Mouse (Mus musculus) bone marrow, adult 2 months (tissue): ENCODE data around the gene Ssh3.

ENCODE experiments used
- CTCF ChIP-seq: fragments of 200-500 bp; IDR thresholded peaks from 2 replicates; pipeline ENCODE4 v1.5.1; 2011; ENCODE audit warnings: low read length, control low read depth; ENCODE audit not compliant: control insufficient read depth, insufficient read depth
- POLR2A ChIP-seq: fragments of 200-500 bp; IDR thresholded peaks from 2 replicates; pipeline ENCODE4 v1.6.1; 2011; ENCODE audit warnings: low read depth, mild to moderate bottlenecking, control low read depth, low read length, borderline replicate concordance; ENCODE audit not compliant: control insufficient read depth

- TF ChIP-seq CTCF (no peak), POLR2A (no peak)
Measured at GRCm38 (mm10) chr19:4234548-4234947, 34.4 kb downstream of the Ssh3 start.
